Mouse (Mus musculus): ENCODE measurements at regions not wholly inside any gene's neighbourhood (a gene's known extent, or its start where the extent isn't known, plus 50 kb on each side); places are given as distances from the start of the nearest gene placed in this dataset.

- TF ChIP-seq NELFE (IDR thresholded peaks at IDR 0.05; ENCODE audit: low read depth, low read length) = no peak
- TF ChIP-seq USF1 (IDR thresholded peaks at IDR 0.05; ENCODE audit: low read depth, low read length) = no peak
- TF ChIP-seq MAX (IDR thresholded peaks at IDR 0.05; ENCODE audit: low read length) = no peak
- no peak for TF ChIP-seq RAD21 (IDR thresholded peaks at IDR 0.05; ENCODE audit: low read depth, low read length)
These were observed 490.1 kb downstream of the Gm6377 start for GRCm38 (mm10) chrX:109686502-109687130.

All from CH12.LX (cell line).